Mouse (Mus musculus) cerebellum, adult 2 months (tissue): ENCODE data around the gene Jagn1.

Source experiments
- CTCF ChIP-seq: fragments of 200-500 bp; IDR thresholded peaks from 2 replicates; pipeline ENCODE4 v1.5.1; 2011; ENCODE audit warnings: low read depth, mild to moderate bottlenecking, control low read depth, low read length, moderate library complexity, borderline replicate concordance; ENCODE audit not compliant: insufficient read depth
- POLR2A ChIP-seq: fragments of 200-500 bp; IDR thresholded peaks from 2 replicates; pipeline ENCODE4 v1.6.1; 2011; ENCODE audit warnings: low read length, control low read depth, borderline replicate concordance; ENCODE audit not compliant: insufficient read depth

- TF ChIP-seq CTCF (no peak), POLR2A (peak; percentile 98)
Measured at GRCm38 (mm10) chr6:113419199-113419587, 23.2 kb upstream of the Jagn1 start, which contains the start of gene Rpusd3.
